Mouse (Mus musculus) embryonic stem cell, embryonic (primary cell): ENCODE results near the gene Doc2b.

Experiments used
- CTCF ChIA-PET, 4 experiments: fragments of 300-600 bp in 2 of 4; fragments of 350-600 bp in 2 of 4; sonication (Branson Sonifier 250); formaldehyde crosslinking; loops; one replicate each; lab custom pipeline; 2022; ENCODE audit warnings: inconsistent platforms in 2 of 4; lab: Charles Lee
- POLR2A ChIA-PET, 4 experiments: fragments of 300-600 bp in 2 of 4; fragments of 350-600 bp in 2 of 4; sonication (Branson Sonifier 250); formaldehyde crosslinking; loops; one replicate each; lab custom pipeline; 2022; ENCODE audit warnings: antibody characterized with exemption in 4 of 4, inconsistent platforms in 1 of 4; lab: Charles Lee

Gene Doc2b

GRCm38 (mm10) chr11:75733227-75733940 lies 62.5 kb downstream of the Doc2b start:
- ChIA-PET CTCF (interaction anchor here (0.6 to 3.9 kb wide), 10 partner anchors 11 to 913 kb away, joined by 3 to 12 read pairs (median 4); partner anchors contain the start of genes Dbil5 (in 1 of the 4), Gemin4 (in 1 of the 4) and Timm22 (in 1 of the 4)), POLR2A (interaction anchor here (0.5 to 10.6 kb wide), 81 partner anchors 8 to 1432 kb away, joined by 3 to 444 read pairs (median 5); partner anchors contain the start of genes Tlcd2 (in 2 of the 4), Crk (in 1 of the 4), Fam57a (in 1 of the 4) and Pitpna (in 1 of the 4))

GRCm38 (mm10) chr11:75732434-75733226 lies 63.2 kb downstream of the Doc2b start, which contains the start of gene Ywhae:
TSS of gene Ywhae (plus strand) at chr11:75732869.
- ChIA-PET POLR2A (interaction anchor here (0.5 to 10.6 kb wide), 88 partner anchors 9 to 1433 kb away, joined by 3 to 444 read pairs (median 5); partner anchors contain the start of genes Tlcd2 (in 2 of the 4), Crk (in 1 of the 4), Pitpna (in 1 of the 4) and Prpf8 (in 1 of the 4)), CTCF (interaction anchor here (0.6 to 3.9 kb wide), 11 partner anchors 12 to 913 kb away, joined by 3 to 12 read pairs (median 4); partner anchors contain the start of genes Dbil5 (in 1 of the 4), Gemin4 (in 1 of the 4) and Timm22 (in 1 of the 4))

GRCm38 (mm10) chr11:75727659-75728058 lies 68.2 kb downstream of the Doc2b start:
- POLR2A ChIA-PET = interaction anchor here in 1 of 4 experiments (0.7 kb wide), 1 partner anchor 13 kb away, joined by 6 read pairs; no protein-coding TSS in a partner anchor
- CTCF ChIA-PET = interaction anchor here in 2 of 4 experiments (0.5 to 0.6 kb wide), 2 partner anchors 14 to 478 kb away, joined by 3 to 5 read pairs; no protein-coding TSS in a partner anchor

- ChIA-PET POLR2A (interaction anchor here in 1 of 4 experiments (0.7 kb wide), 1 partner anchor 13 kb away, joined by 6 read pairs; no protein-coding TSS in a partner anchor), CTCF (interaction anchor here in 1 of 4 experiments (0.6 kb wide), 1 partner anchor 478 kb away, joined by 3 read pairs; no protein-coding TSS in a partner anchor)
Observed at GRCm38 (mm10) chr11:75727168-75727567, 68.7 kb downstream of the Doc2b start.

- ChIA-PET POLR2A (interaction anchor here in 3 of 4 experiments (0.6 to 4.8 kb wide), 9 partner anchors 9 to 1203 kb away, joined by 3 to 48 read pairs (median 5); partner anchors contain the start of gene Ywhae (in 2 of the 3)), CTCF (interaction anchor here in 3 of 4 experiments (0.6 to 1.8 kb wide), 3 partner anchors 9 to 332 kb away, joined by 3 to 8 read pairs (median 4); no protein-coding TSS in a partner anchor)
Observed at GRCm38 (mm10) chr11:75722339-75722738, 73.5 kb downstream of the Doc2b start.
